Mouse (Mus musculus): ENCODE results near the gene Mxi1.

DNA sequence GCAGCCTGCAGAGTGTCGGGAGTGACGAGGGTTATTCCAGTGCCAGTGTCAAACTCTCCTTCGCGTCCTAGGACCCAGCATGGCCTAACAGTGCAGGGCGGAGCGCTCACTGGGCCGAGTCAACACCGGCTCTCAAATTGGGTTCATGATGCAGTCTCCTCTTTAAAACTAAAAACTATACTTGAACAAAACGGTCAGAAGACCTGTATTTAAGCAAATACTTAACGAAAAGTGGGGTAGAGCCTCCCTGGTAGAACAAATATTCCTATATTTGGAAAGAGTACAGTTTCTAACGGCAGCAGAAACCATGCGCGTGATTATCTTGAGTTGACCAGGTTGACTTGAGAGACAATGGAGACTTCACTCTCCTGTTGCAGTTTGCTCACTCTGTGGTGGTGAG lies 61.3 kb downstream of the Mxi1 start, which contains the start of gene Gm10197:
- TF ChIP-seq POLR2A (IDR thresholded peaks at IDR 0.05; ENCODE audit: low read depth, low read length) (no peak), CTCF (IDR thresholded peaks at IDR 0.05; ENCODE audit: extremely low read depth, insufficient read depth, insufficient read length, insufficient replicate concordance) (no peak)

All from spleen, adult 2 months (tissue).